Mouse (Mus musculus) cerebellum, postnatal 14 days (tissue): ENCODE results near the gene Eps8.

Experiments
- DNase-seq, 2 experiments: peaks; one replicate each; pipeline ENCODE4 v3.0.0; 2021; ENCODE audit warnings: mixed read lengths in 2 of 2

Gene Eps8

DNA sequence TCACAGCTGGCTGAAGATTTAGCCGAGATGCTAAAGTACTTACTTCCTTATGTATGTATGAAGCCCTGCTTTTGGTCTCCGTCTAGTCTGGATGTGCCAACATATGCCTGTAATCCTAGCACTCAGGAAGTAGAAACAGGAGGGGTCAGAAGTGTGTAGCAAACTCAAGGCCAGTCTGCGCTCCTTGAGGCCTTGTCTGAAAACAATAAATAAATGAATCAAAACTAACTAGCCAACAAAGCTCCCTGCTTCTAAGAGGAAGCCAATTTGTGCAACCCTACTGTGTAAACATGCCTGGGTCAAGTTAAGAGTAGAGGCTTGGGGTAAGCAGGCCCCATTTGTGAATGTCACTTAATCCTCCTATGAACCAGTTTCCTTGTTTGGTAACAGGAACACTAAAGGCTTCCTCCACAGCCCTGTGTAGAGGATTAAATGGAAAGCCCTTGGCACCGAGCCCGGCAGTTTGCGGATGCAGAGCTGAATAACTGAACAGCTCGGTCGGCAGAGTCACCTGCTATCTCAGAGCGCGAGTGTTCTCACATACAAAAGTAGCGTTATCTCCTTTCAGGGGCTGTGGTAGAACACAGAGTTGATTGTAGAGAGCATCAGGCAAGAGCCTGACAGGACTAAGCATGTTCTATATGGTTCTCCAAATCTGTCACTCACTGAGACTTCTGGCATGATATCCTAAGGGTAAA is 183.6 kb downstream of the Eps8 start:
- peak; percentile 94 to 98 for DNase-seq

GRCm38 (mm10) chr6:137469541-137469940 is 185.1 kb downstream of the Eps8 start:
- no peak for DNase-seq

- no peak for DNase-seq
Observed at GRCm38 (mm10) chr6:137467696-137468095, 187.0 kb downstream of the Eps8 start.

DNA sequence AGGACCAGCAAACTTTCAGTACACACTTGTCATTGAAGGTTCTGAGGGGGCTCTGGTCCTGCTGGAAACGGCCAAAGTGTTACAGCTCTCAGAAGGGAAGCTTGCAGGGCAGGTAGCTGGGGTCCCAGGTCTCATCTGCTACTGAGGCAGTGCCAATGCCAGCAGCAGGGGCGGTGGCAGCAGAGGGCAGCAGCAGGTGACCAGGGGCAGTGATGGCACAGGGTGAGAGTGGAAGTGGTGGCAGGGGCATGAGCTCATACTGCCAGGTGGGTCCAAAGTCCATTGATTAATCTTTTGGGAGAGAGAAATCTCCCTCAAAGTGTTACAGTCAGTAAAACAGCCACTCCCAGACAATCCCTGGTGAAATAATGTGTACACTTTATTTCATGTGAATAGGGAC is 188.4 kb downstream of the Eps8 start:
- DNase-seq, result peak; percentile 47 to 62

DNA sequence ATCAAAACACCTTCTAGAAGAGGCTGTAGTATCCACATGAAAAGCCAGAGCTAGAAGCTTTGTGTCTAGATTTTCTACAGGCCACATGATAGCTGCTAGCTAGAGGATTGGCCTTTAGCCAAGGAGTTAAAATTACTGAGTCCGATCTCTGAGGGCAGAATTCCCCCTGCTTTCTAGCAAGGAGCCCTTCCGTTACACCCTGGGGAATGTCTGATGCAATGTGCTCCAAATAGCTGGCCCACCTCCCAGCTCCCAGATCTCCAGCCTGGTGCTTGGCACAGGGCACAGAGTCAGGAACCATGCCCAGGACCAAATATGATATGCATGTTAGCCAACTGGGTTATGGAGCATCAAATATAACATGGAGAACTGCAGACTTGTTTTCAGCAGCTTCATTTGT is 189.4 kb downstream of the Eps8 start:
- peak; percentile 97 to 98 for DNase-seq

GRCm38 (mm10) chr6:137463771-137464170 is 190.9 kb downstream of the Eps8 start:
- peak; percentile 78 to 84 for DNase-seq

- peak; percentile 78 to 83 for DNase-seq
Observed at GRCm38 (mm10) chr6:137458136-137458535, 196.5 kb downstream of the Eps8 start.

GRCm38 (mm10) chr6:137457210-137457609 is 197.5 kb downstream of the Eps8 start:
- peak in 1 of 2 experiments; percentile 40 for DNase-seq

DNA sequence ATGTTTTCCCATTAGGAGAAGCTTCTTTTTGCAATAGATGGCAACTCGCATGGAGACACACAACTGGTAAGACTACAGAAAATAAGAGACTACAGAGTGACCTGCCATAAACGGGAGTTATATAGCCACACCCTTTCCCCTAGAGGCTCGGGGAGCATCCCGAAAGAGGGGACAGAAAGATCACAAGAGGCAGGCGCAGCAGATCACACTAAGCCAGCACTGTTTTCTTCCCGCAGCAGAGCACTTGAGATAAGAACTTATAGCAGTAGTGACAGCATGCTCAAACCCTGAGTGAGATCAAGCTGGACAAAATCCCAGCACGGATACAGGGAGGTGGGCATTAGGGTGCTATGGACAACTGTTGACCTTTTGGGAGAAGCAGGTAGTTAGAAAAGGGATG is 198.6 kb downstream of the Eps8 start:
- DNase-seq, result no peak

DNA sequence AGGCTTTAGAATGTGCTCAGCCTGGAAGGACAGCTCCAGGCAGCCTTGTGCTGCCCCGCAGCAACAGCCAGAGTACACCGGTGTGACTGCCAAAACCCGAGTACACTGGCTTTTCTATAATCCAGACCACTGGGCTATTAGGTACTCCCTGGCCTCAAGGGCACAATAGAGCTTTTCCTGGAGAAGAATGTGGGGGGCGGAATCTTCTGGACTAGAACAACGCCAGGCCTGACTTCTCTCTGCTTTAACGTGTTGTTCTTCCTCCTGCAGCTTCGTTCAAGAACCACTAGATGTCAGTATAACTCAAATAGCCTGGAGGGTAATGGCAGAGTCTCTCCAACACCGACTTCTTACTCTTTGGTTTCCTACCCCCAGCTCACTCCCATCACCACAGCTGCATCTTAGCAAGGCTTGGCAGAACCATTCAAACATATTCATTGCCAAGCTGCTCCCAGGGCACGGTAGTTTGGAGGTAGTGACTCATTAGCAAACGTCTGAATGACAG is 199.1 kb downstream of the Eps8 start:
- peak; percentile 50 to 72 for DNase-seq

DNA sequence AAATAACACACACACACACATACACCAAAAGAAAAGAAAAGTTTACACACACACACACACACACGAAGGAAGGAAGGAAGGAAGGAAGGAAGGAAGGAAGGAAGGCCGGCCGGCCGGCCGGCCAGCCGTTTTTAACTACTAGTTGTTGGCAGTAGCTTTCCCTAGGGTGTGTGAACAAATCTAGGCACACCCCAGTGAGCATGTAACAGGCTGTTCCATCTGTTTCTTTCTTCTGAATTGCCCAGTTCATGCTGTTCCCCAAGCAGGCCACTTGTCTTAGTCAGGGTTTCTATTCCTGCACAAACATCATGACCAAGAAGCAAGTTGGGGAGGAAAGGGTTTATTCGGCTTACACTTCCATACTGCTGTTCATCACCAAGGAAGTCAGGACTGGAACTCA is 208.6 kb downstream of the Eps8 start:
- DNase-seq, result peak; percentile 57 to 68

GRCm38 (mm10) chr6:137443089-137443488 is 211.6 kb downstream of the Eps8 start:
- DNase-seq, result no peak

GRCm38 (mm10) chr6:137440559-137441486 is 213.9 kb downstream of the Eps8 start:
- DNase-seq, result no peak

- DNase-seq, result no peak
Observed at GRCm38 (mm10) chr6:137437902-137438580, 216.6 kb downstream of the Eps8 start.

GRCm38 (mm10) chr6:137437486-137437885 is 217.2 kb downstream of the Eps8 start:
- DNase-seq, result no peak

DNA sequence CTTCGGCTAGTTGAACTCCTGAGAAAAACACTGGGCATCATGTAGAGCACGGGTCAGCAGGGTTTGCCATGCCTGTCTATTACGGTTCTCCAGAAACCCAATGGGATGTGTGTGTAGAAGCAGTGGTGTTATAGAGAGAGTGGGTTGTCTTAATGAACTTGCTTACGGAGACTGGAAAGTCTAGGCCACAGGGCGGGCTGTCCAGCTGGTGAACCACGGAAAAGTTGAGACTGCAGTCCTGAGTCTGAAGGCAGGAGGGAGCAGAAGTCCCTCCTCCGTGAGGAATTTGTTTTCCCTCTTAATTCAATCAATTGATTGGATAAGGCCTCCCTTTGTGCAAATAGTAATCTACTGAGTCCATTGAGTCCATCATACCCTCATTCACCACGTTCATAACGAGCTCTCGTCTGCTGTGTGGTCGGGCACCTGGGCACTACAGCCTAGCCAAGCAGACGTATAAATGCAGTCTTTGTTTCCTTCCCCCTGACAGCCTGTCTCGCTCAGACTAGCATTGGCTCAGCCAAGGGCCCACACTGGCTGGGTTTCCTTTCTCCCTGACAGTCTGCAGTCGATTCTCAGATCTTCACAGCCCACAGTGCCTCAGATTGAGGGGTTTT is 221.0 kb downstream of the Eps8 start:
- no peak for DNase-seq
